Comparison of ENCODE assay signal across 8 mouse cellular contexts in the genomic region with DNA sequence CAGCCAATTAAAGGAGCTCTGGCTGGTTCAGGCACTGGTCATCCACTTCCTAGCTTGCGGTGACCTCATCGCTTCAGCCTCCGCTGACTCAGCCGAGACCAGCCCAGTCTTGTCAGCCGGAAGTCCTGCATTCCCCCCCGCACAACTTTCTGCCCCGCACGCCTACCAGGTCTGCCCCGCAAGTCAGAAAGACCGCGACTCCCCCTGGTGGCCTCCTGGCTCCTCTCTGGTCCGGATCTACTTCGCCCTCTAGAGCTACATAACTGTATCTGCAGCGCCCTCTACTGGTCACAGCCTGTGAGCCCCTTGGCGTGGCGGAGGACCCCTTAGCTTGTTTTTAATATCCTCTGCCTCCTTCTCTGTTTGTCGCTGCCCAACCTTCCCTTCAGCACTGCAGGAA. TPM values are rescaled to one million over a fixed set of nuclear protein-coding genes. Genes with fewer than 3 reads are reported as not detected.
DNase-seq lines count a peak whose midpoint lies in the region; ATAC-seq and TF ChIP-seq lines count a peak whose summit lies in the region.

No protein-coding gene starts in this region.

- H3K9ac ChIP-seq in heart, embryonic 15.5 days = peak overlapping the region; percentile 28; the same call in 1 of the 2 replicates
- H3K9ac ChIP-seq in liver, embryonic 14.5 days (replicated peaks) = no peak overlapping the region
- H3K9ac ChIP-seq in neural tube, embryonic 11.5 days (ENCODE audit: low read length) = peak overlapping the region; percentile 24
- H3K9ac ChIP-seq in stomach, postnatal 0 days (ENCODE audit: low read length) = peak overlapping the region; percentile 43; the same call in 1 of the 2 replicates

- H3K27me3 ChIP-seq in forebrain, embryonic 10.5 days (ENCODE audit: poor library complexity, severe bottlenecking) = peaks cover 54% of the 10 kb centered on the region
- H3K27me3 ChIP-seq in heart, embryonic 15.5 days = peaks cover 35% of the 10 kb centered on the region
- peaks cover 3% of the 10 kb centered on the region; the same call in 1 of the 2 replicates for H3K27me3 ChIP-seq in liver, embryonic 14.5 days (ENCODE audit: control insufficient read depth, insufficient read depth, low read length)
- 0 out of 2 replicates have a peak, but pooled peaks cover 8% of the 10 kb centered on the region for H3K27me3 ChIP-seq in neural tube, embryonic 11.5 days (ENCODE audit: control insufficient read depth, insufficient read depth, low read length)
- no peaks in the 10 kb centered on the region for H3K27me3 ChIP-seq in stomach, postnatal 0 days (ENCODE audit: control insufficient read depth, insufficient read depth, low read length)

- peak overlapping the region; percentile 70 for H3K4me2 ChIP-seq in heart, embryonic 15.5 days
- H3K4me2 ChIP-seq in liver, embryonic 14.5 days (ENCODE audit: low read depth) = peak overlapping the region; percentile 62
- peak overlapping the region; percentile 73 for H3K4me2 ChIP-seq in neural tube, embryonic 11.5 days (ENCODE audit: low read depth)
- H3K4me2 ChIP-seq in stomach, postnatal 0 days (replicated peaks; ENCODE audit: low read depth) = peak overlapping the region; percentile 65

- H3K27ac ChIP-seq in forebrain, embryonic 10.5 days = peak overlapping the region; percentile 79
- H3K27ac ChIP-seq in heart, embryonic 15.5 days = peak overlapping the region; percentile 72; the same call in 1 of the 2 replicates
- H3K27ac ChIP-seq in liver, embryonic 14.5 days = no peak overlapping the region
- peak overlapping the region; percentile 15; the same call in 1 of the 2 replicates for H3K27ac ChIP-seq in neural tube, embryonic 11.5 days (ENCODE audit: low read depth, low read length)
- no peak overlapping the region for H3K27ac ChIP-seq in stomach, postnatal 0 days (replicated peaks)

- no peaks in the 10 kb centered on the region for H3K9me3 ChIP-seq in forebrain, embryonic 10.5 days
- no peaks in the 10 kb centered on the region for H3K9me3 ChIP-seq in heart, embryonic 15.5 days (replicated peaks)
- no peaks in the 10 kb centered on the region for H3K9me3 ChIP-seq in liver, embryonic 14.5 days (ENCODE audit: control insufficient read depth, low read length)
- H3K9me3 ChIP-seq in neural tube, embryonic 11.5 days (ENCODE audit: control insufficient read depth, low read length) = no peaks in the 10 kb centered on the region
- no peaks in the 10 kb centered on the region for H3K9me3 ChIP-seq in stomach, postnatal 0 days (ENCODE audit: control insufficient read depth, low read length)

- DNase-seq in CD8-positive naive resting alpha-beta T cell, adult 2 months (ENCODE audit: low read depth in 2 of 2, low spot score in 2 of 2) = peak; percentile 91 to 96
- DNase-seq in c-Kit-positive CD71-negative TER-119-negative erythroid progenitor cells, embryonic 14.5 days (ENCODE audit: low read depth) = peak; percentile 98
- DNase-seq in forebrain, embryonic 10.5 days (ENCODE audit: extremely low spot score, low spot score) = peak; percentile 99
- peak; percentile 95 to 99 for DNase-seq in kidney, postnatal 25 days
- peak; percentile 76 to 82 (median 76) for DNase-seq in liver, embryonic 14.5 days (ENCODE audit: low read depth in 3 of 3, low spot score in 3 of 3)
- DNase-seq in neural tube, embryonic 11.5 days (ENCODE audit: low spot score) = peak; percentile 100
- peak; percentile 97 for DNase-seq in stomach, postnatal 0 days (ENCODE audit: low spot score)

- peaks cover 81% of the 10 kb centered on the region for H3K4me1 ChIP-seq in forebrain, embryonic 10.5 days
- peaks cover 61% of the 10 kb centered on the region for H3K4me1 ChIP-seq in heart, embryonic 15.5 days (replicated peaks)
- peaks cover 0 to 24% of the 10 kb centered on the region in 2 experiments; a peak in 2 of 4 replicates for H3K4me1 ChIP-seq in liver, embryonic 14.5 days (replicated peaks; ENCODE audit: control insufficient read depth in 2 of 2, insufficient read depth in 2 of 2, low read length in 1 of 2)
- peaks cover 50% of the 10 kb centered on the region for H3K4me1 ChIP-seq in neural tube, embryonic 11.5 days (ENCODE audit: control insufficient read depth, insufficient read depth, low read length)
- peaks cover 15% of the 10 kb centered on the region for H3K4me1 ChIP-seq in stomach, postnatal 0 days (replicated peaks; ENCODE audit: control insufficient read depth, insufficient read depth)

- under 1% methylated on average over 17 of the region's 17 CpGs for WGBS in forebrain, embryonic 10.5 days
- 0% methylated on average over 17 of the region's 17 CpGs for WGBS in heart, embryonic 15.5 days
- WGBS in liver, embryonic 14.5 days (ENCODE audit: insufficient replicate concordance) = under 1% methylated on average over 17 of the region's 17 CpGs
- 0% methylated on average over 17 of the region's 17 CpGs for WGBS in neural tube, embryonic 11.5 days
- 0% methylated on average over 17 of the region's 17 CpGs for WGBS in stomach, postnatal 0 days

- H3K4me3 ChIP-seq in forebrain, embryonic 10.5 days = peak overlapping the region; percentile 51
- peak overlapping the region; percentile 43 for H3K4me3 ChIP-seq in heart, embryonic 15.5 days
- peak overlapping the region in 1 of 2 experiments; percentile 33; a peak in 1 of 4 replicates for H3K4me3 ChIP-seq in liver, embryonic 14.5 days (ENCODE audit: insufficient read depth in 1 of 2, low read depth in 2 of 2, low read length in 2 of 2)
- peak overlapping the region; percentile 20; the same call in 1 of the 2 replicates for H3K4me3 ChIP-seq in neural tube, embryonic 11.5 days (ENCODE audit: low read depth, low read length)
- peak overlapping the region; percentile 33 for H3K4me3 ChIP-seq in stomach, postnatal 0 days (ENCODE audit: low read depth, low read length)

- TF ChIP-seq EP300 in liver, embryonic 14.5 days (IDR thresholded peaks at IDR 0.05; ENCODE audit: low read depth) = 0 out of 2 replicates have a peak, but pooled peaks have one; percentile 5
- no peak for TF ChIP-seq EP300 in stomach, postnatal 0 days (optimal IDR thresholded peaks at IDR 0.05)

- ATAC-seq in heart, embryonic 15.5 days (replicated peaks; ENCODE audit: insufficient number of reproducible peaks, insufficient read depth, low FRiP score, low read depth) = peak; percentile 63
- peak; percentile 61 for ATAC-seq in liver, embryonic 14.5 days (ENCODE audit: insufficient read depth)
- ATAC-seq in neural tube, embryonic 11.5 days (ENCODE audit: insufficient read depth, low FRiP score, low TSS enrichment) = peak; percentile 65
- peak; percentile 91 for ATAC-seq in stomach, postnatal 0 days (ENCODE audit: low FRiP score, low TSS enrichment)

- no peaks in the 10 kb centered on the region for H3K36me3 ChIP-seq in forebrain, embryonic 10.5 days (replicated peaks)
- no peaks in the 10 kb centered on the region for H3K36me3 ChIP-seq in heart, embryonic 15.5 days
- no peaks in the 10 kb centered on the region for H3K36me3 ChIP-seq in liver, embryonic 14.5 days (replicated peaks; ENCODE audit: control insufficient read depth, insufficient read depth, low read depth)
- no peaks in the 10 kb centered on the region for H3K36me3 ChIP-seq in neural tube, embryonic 11.5 days (ENCODE audit: control insufficient read depth, insufficient read depth, low read length)
- no peaks in the 10 kb centered on the region for H3K36me3 ChIP-seq in stomach, postnatal 0 days (ENCODE audit: control insufficient read depth, insufficient read depth, low read length)

- TF ChIP-seq CTCF in liver, embryonic 14.5 days (IDR thresholded peaks at IDR 0.05; ENCODE audit: low read depth) = peak; percentile 97
- peak; percentile 99 for TF ChIP-seq CTCF in stomach, postnatal 0 days (IDR thresholded peaks at IDR 0.05; ENCODE audit: low read depth)

RNA-seq across cellular contexts. Expression of a gene that starts 13.2 kb away (rescaled TPM):
- 0.17 TPM in 2 replicates for polyA plus RNA-seq in forebrain, embryonic 10.5 days (2016; fragmentation: Nextera tagmentation; extraction: Ambion mirVana)
- 0.24 and 0.34 TPM in 2 replicates for polyA plus RNA-seq in heart, embryonic 15.5 days (2015; fragmentation: Nextera tagmentation; extraction: Ambion mirVana)
- polyA plus RNA-seq in liver, embryonic 14.5 days (2012; rRNA removed) = 0.08 TPM in 1 of 2 replicates, not detected in the other
- polyA plus RNA-seq in liver, embryonic 14.5 days (2014; fragmentation: Nextera tagmentation; extraction: Ambion mirVana) = not detected in 2 replicates
- 0.31 and 0.72 TPM in 2 replicates for polyA plus RNA-seq in neural tube, embryonic 11.5 days (2014; fragmentation: Nextera tagmentation; extraction: Ambion mirVana)
- 0.08 and 0.18 TPM in 2 replicates for polyA plus RNA-seq in stomach, postnatal 0 days (2015; fragmentation: Nextera tagmentation; extraction: Ambion mirVana)

RNA-seq across cellular contexts. Expression of a gene that starts 16.0 kb away (rescaled TPM):
- polyA plus RNA-seq in forebrain, embryonic 10.5 days (2016; fragmentation: Nextera tagmentation; extraction: Ambion mirVana) = 81.2 and 86.9 TPM in 2 replicates
- polyA plus RNA-seq in heart, embryonic 15.5 days (2015; fragmentation: Nextera tagmentation; extraction: Ambion mirVana) = 14.8 and 16.1 TPM in 2 replicates
- 0.78 and 1.1 TPM in 2 replicates for polyA plus RNA-seq in liver, embryonic 14.5 days (2012; rRNA removed)
- 0.80 and 0.83 TPM in 2 replicates for polyA plus RNA-seq in liver, embryonic 14.5 days (2014; fragmentation: Nextera tagmentation; extraction: Ambion mirVana)
- polyA plus RNA-seq in neural tube, embryonic 11.5 days (2014; fragmentation: Nextera tagmentation; extraction: Ambion mirVana) = 59.5 and 60.2 TPM in 2 replicates
- polyA plus RNA-seq in stomach, postnatal 0 days (2015; fragmentation: Nextera tagmentation; extraction: Ambion mirVana) = 5.3 and 5.7 TPM in 2 replicates

RNA-seq across cellular contexts. Expression of a gene that starts 38.4 kb away (rescaled TPM):
- 834 and 866 TPM in 2 replicates for polyA plus RNA-seq in forebrain, embryonic 10.5 days (2016; fragmentation: Nextera tagmentation; extraction: Ambion mirVana)
- polyA plus RNA-seq in heart, embryonic 15.5 days (2015; fragmentation: Nextera tagmentation; extraction: Ambion mirVana) = 4.1 and 20.1 TPM in 2 replicates
- polyA plus RNA-seq in liver, embryonic 14.5 days (2012; rRNA removed) = 0.17 and 0.23 TPM in 2 replicates
- polyA plus RNA-seq in liver, embryonic 14.5 days (2014; fragmentation: Nextera tagmentation; extraction: Ambion mirVana) = 0.10 and 0.15 TPM in 2 replicates
- 565 and 607 TPM in 2 replicates for polyA plus RNA-seq in neural tube, embryonic 11.5 days (2014; fragmentation: Nextera tagmentation; extraction: Ambion mirVana)
- 40.4 and 44.3 TPM in 2 replicates for polyA plus RNA-seq in stomach, postnatal 0 days (2015; fragmentation: Nextera tagmentation; extraction: Ambion mirVana)

RNA-seq across cellular contexts. Expression of a gene that starts 40.5 kb away (rescaled TPM):
- not detected in 2 replicates for polyA plus RNA-seq in forebrain, embryonic 10.5 days (2016; fragmentation: Nextera tagmentation; extraction: Ambion mirVana)
- 0.15 TPM in 1 of 2 replicates, not detected in the other for polyA plus RNA-seq in heart, embryonic 15.5 days (2015; fragmentation: Nextera tagmentation; extraction: Ambion mirVana)
- polyA plus RNA-seq in liver, embryonic 14.5 days (2012; rRNA removed) = not detected in 2 replicates
- polyA plus RNA-seq in liver, embryonic 14.5 days (2014; fragmentation: Nextera tagmentation; extraction: Ambion mirVana) = not detected in 2 replicates
- 0.14 TPM in 1 of 2 replicates, not detected in the other for polyA plus RNA-seq in neural tube, embryonic 11.5 days (2014; fragmentation: Nextera tagmentation; extraction: Ambion mirVana)
- polyA plus RNA-seq in stomach, postnatal 0 days (2015; fragmentation: Nextera tagmentation; extraction: Ambion mirVana) = not detected in 2 replicates

RNA-seq across cellular contexts. Expression of a gene that starts 56.0 kb away (rescaled TPM):
- polyA plus RNA-seq in forebrain, embryonic 10.5 days (2016; fragmentation: Nextera tagmentation; extraction: Ambion mirVana) = 52.4 and 54.5 TPM in 2 replicates
- polyA plus RNA-seq in heart, embryonic 15.5 days (2015; fragmentation: Nextera tagmentation; extraction: Ambion mirVana) = 15.4 and 20.6 TPM in 2 replicates
- polyA plus RNA-seq in liver, embryonic 14.5 days (2012; rRNA removed) = 5.4 and 11.5 TPM in 2 replicates
- 19.0 and 22.2 TPM in 2 replicates for polyA plus RNA-seq in liver, embryonic 14.5 days (2014; fragmentation: Nextera tagmentation; extraction: Ambion mirVana)
- 32.5 and 34.2 TPM in 2 replicates for polyA plus RNA-seq in neural tube, embryonic 11.5 days (2014; fragmentation: Nextera tagmentation; extraction: Ambion mirVana)
- 17.4 and 19.2 TPM in 2 replicates for polyA plus RNA-seq in stomach, postnatal 0 days (2015; fragmentation: Nextera tagmentation; extraction: Ambion mirVana)

Comparison
In these comparisons a context has a peak if more than half of its experiments do, and no peak if none do; other contexts are left out.
1. H3K27ac ChIP-seq: peak in forebrain, embryonic 10.5 days (single experiment), heart, embryonic 15.5 days (single experiment) and neural tube, embryonic 11.5 days (single experiment); none in liver, embryonic 14.5 days (single experiment) and stomach, postnatal 0 days (single experiment).
2. RNA of a gene that starts 38.4 kb away (polyA plus RNA-seq): 834 to 866 TPM in forebrain, embryonic 10.5 days and 565 to 607 TPM in neural tube, embryonic 11.5 days; 40.4 to 44.3 TPM in stomach, postnatal 0 days, 4.1 to 20.1 TPM in heart, embryonic 15.5 days and 0.10 to 0.23 TPM in liver, embryonic 14.5 days; every median in the first group is over 10 times any median in the second.
3. Peak in every context shown above with its lines, with median percentiles within 50 percentile points of each other: DNase-seq, ATAC-seq and H3K4me2 ChIP-seq.